Comparison of ENCODE assay signal across 8 mouse cellular contexts in the genomic region with DNA sequence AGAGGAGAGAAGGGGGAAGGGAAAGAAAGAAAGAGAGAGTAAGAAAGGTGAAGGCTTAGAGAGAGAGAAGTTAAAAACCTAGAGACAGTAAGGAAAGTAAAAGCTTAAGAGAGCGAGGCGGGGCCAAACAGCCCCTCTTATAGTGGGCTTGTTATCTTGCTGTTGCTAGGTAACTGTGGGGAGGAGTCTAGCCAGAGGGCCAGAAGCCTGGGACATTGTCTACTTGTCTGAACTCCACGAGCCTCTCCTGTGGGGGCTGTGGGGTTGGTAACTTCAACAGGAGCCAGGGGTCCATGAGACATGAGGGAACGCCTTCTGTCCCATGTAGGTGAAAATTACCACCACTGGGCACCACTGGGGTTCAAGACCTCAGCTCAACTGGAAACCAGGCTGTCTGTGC. TPM values are rescaled to one million over a fixed set of nuclear protein-coding genes. Genes with fewer than 3 reads are reported as not detected.
DNase-seq lines count a peak whose midpoint lies in the region; ATAC-seq lines count a peak whose summit lies in the region.
"Not testable (repeated sequence)": the region's sequence is repeated elsewhere in the genome, so short reads cannot be mapped to it uniquely, and the experiment has no call there.
"Had no signal": no experiment of that assay in that cellular context is flagged by ENCODE, and none has a peak within 500 bp of the region (broad histone marks: within the 10 kb centered on the region; RNA-seq: fewer than 3 reads in every experiment).

No protein-coding gene starts in this region.

- not testable (repeated sequence) for H3K9ac ChIP-seq in embryonic facial prominence, embryonic 14.5 days (ENCODE audit: low read depth, low read length)
- H3K9ac ChIP-seq in heart, embryonic 13.5 days: peak overlapping the region; percentile 70
- peak overlapping the region; percentile 59 for H3K9ac ChIP-seq in liver, embryonic 11.5 days (ENCODE audit: low read depth, low read length)

- peaks cover 17% of the 10 kb centered on the region; the same call in 1 of the 2 replicates for H3K4me1 ChIP-seq in embryonic facial prominence, embryonic 14.5 days (ENCODE audit: control insufficient read depth, insufficient read depth, low read length)
- peaks cover 42% of the 10 kb centered on the region for H3K4me1 ChIP-seq in heart, embryonic 13.5 days
- peaks cover 43% of the 10 kb centered on the region for H3K4me1 ChIP-seq in liver, embryonic 11.5 days (replicated peaks; ENCODE audit: control insufficient read depth, insufficient read depth, low read length)
- peaks cover 46% of the 10 kb centered on the region for H3K4me1 ChIP-seq in midbrain, embryonic 10.5 days

- H3K4me3 ChIP-seq in embryonic facial prominence, embryonic 14.5 days (ENCODE audit: low read depth, low read length): not testable (repeated sequence)
- peak overlapping the region; percentile 44 for H3K4me3 ChIP-seq in heart, embryonic 13.5 days
- peak overlapping the region; percentile 44 for H3K4me3 ChIP-seq in liver, embryonic 11.5 days (ENCODE audit: low read depth, low read length)
- H3K4me3 ChIP-seq in midbrain, embryonic 10.5 days: peak overlapping the region; percentile 44

- not testable (repeated sequence) for H3K9me3 ChIP-seq in embryonic facial prominence, embryonic 14.5 days (ENCODE audit: control insufficient read depth, low read length); heart, embryonic 13.5 days; liver, embryonic 11.5 days (ENCODE audit: control insufficient read depth, low read length); midbrain, embryonic 10.5 days (replicated peaks)

- 0 out of 2 replicates have a peak overlapping the region, but pooled peaks have one; percentile 43 for H3K4me2 ChIP-seq in embryonic facial prominence, embryonic 14.5 days (ENCODE audit: low read depth, low read length)
- peak overlapping the region; percentile 71 for H3K4me2 ChIP-seq in heart, embryonic 13.5 days
- H3K4me2 ChIP-seq in liver, embryonic 11.5 days: peak overlapping the region; percentile 94

- 33% methylated on average over 4 of the region's 4 CpGs for WGBS in embryonic facial prominence, embryonic 14.5 days
- WGBS in heart, embryonic 13.5 days: 9% methylated on average over 4 of the region's 4 CpGs
- 18% methylated on average over 4 of the region's 4 CpGs for WGBS in liver, embryonic 11.5 days
- 19% methylated on average over 4 of the region's 4 CpGs for WGBS in midbrain, embryonic 10.5 days

- not testable (repeated sequence) for ATAC-seq in embryonic facial prominence, embryonic 14.5 days (ENCODE audit: low read depth)
- ATAC-seq in heart, embryonic 13.5 days (ENCODE audit: extremely low read depth, insufficient number of reproducible peaks, low FRiP score, low TSS enrichment): peak; percentile 40; the same call in 1 of the 2 replicates
- peak; percentile 79 for ATAC-seq in liver, embryonic 11.5 days (replicated peaks; ENCODE audit: low FRiP score)

- H3K27ac ChIP-seq in embryonic facial prominence, embryonic 14.5 days (replicated peaks; ENCODE audit: low read depth, low read length): peak overlapping the region; percentile 28; the same call in 1 of the 2 replicates
- peak overlapping the region; percentile 87 for H3K27ac ChIP-seq in heart, embryonic 13.5 days (replicated peaks)
- H3K27ac ChIP-seq in liver, embryonic 11.5 days (ENCODE audit: low read depth, low read length): peak overlapping the region; percentile 96
- H3K27ac ChIP-seq in midbrain, embryonic 10.5 days (replicated peaks): peak overlapping the region; percentile 86

- not testable (repeated sequence) for H3K27me3 ChIP-seq in embryonic facial prominence, embryonic 14.5 days (replicated peaks; ENCODE audit: control insufficient read depth, insufficient read depth, low read length); heart, embryonic 13.5 days (replicated peaks); liver, embryonic 11.5 days (replicated peaks; ENCODE audit: control insufficient read depth, insufficient read depth, low read length)
- peaks cover 11% of the 10 kb centered on the region for H3K27me3 ChIP-seq in midbrain, embryonic 10.5 days (ENCODE audit: low read depth, poor library complexity, severe bottlenecking)

- peak; percentile 71 for DNase-seq in ZHBTc4 (ENCODE audit: low read depth, low spot score)
- not testable (repeated sequence) for DNase-seq in embryonic facial prominence, embryonic 14.5 days (ENCODE audit: low spot score)
- DNase-seq in induced T-regulatory cell, adult 2 months (ENCODE audit: low read depth): peak; percentile 34
- peak; percentile 59 for DNase-seq in liver, embryonic 11.5 days (ENCODE audit: low spot score)
- peak; percentile 54 for DNase-seq in midbrain, embryonic 10.5 days (ENCODE audit: low spot score)
- DNase-seq in retina, embryonic 14.5 days (ENCODE audit: low spot score): peak; percentile 57

- H3K36me3 ChIP-seq in embryonic facial prominence, embryonic 14.5 days (ENCODE audit: control insufficient read depth, insufficient read depth, low read length); heart, embryonic 13.5 days; liver, embryonic 11.5 days (ENCODE audit: control insufficient read depth, insufficient read depth, low read length); midbrain, embryonic 10.5 days: not testable (repeated sequence)

RNA-seq across cellular contexts. Expression of gene Lrrc74b, which starts 6.3 kb away (rescaled TPM):
- 0.69 and 1.8 TPM in 2 replicates for polyA plus RNA-seq in embryonic facial prominence, embryonic 14.5 days (2014; fragmentation: Nextera tagmentation; extraction: Ambion mirVana)
- polyA plus RNA-seq in heart, embryonic 13.5 days (2015; fragmentation: Nextera tagmentation; extraction: Ambion mirVana): 0.19 TPM in 2 replicates
- not detected in 2 replicates for polyA plus RNA-seq in liver, embryonic 11.5 days (2014; fragmentation: Nextera tagmentation; extraction: Ambion mirVana)
- 0.17 and 0.27 TPM in 2 replicates for polyA plus RNA-seq in midbrain, embryonic 10.5 days (2016; fragmentation: Nextera tagmentation; extraction: Ambion mirVana)
- polyA plus RNA-seq: spleen, adult 2 months had no signal

RNA-seq across cellular contexts. Expression of gene P2rx6, which starts 7.0 kb away (rescaled TPM):
- polyA plus RNA-seq in embryonic facial prominence, embryonic 14.5 days (2014; fragmentation: Nextera tagmentation; extraction: Ambion mirVana): 0.84 and 1.5 TPM in 2 replicates
- 0.65 and 0.79 TPM in 2 replicates for polyA plus RNA-seq in heart, embryonic 13.5 days (2015; fragmentation: Nextera tagmentation; extraction: Ambion mirVana)
- polyA plus RNA-seq in liver, embryonic 11.5 days (2014; fragmentation: Nextera tagmentation; extraction: Ambion mirVana): 0.06 and 0.07 TPM in 2 replicates
- 0.62 and 0.75 TPM in 2 replicates for polyA plus RNA-seq in midbrain, embryonic 10.5 days (2016; fragmentation: Nextera tagmentation; extraction: Ambion mirVana)

RNA-seq across cellular contexts. Expression of gene Thap7, which starts 23.8 kb away (rescaled TPM):
- 50.9 and 54.9 TPM in 2 replicates for polyA plus RNA-seq in embryonic facial prominence, embryonic 14.5 days (2014; fragmentation: Nextera tagmentation; extraction: Ambion mirVana)
- 31.7 and 35.4 TPM in 2 replicates for polyA plus RNA-seq in heart, embryonic 13.5 days (2015; fragmentation: Nextera tagmentation; extraction: Ambion mirVana)
- polyA plus RNA-seq in liver, embryonic 11.5 days (2014; fragmentation: Nextera tagmentation; extraction: Ambion mirVana): 45.1 and 46.5 TPM in 2 replicates
- polyA plus RNA-seq in midbrain, embryonic 10.5 days (2016; fragmentation: Nextera tagmentation; extraction: Ambion mirVana): 52.0 and 56.9 TPM in 2 replicates

RNA-seq across cellular contexts. Expression of gene Slc7a4, which starts 28.3 kb away (rescaled TPM):
- polyA plus RNA-seq in embryonic facial prominence, embryonic 14.5 days (2014; fragmentation: Nextera tagmentation; extraction: Ambion mirVana): 6.1 and 9.5 TPM in 2 replicates
- polyA plus RNA-seq in heart, embryonic 13.5 days (2015; fragmentation: Nextera tagmentation; extraction: Ambion mirVana): 8.9 and 9.8 TPM in 2 replicates
- polyA plus RNA-seq in liver, embryonic 11.5 days (2014; fragmentation: Nextera tagmentation; extraction: Ambion mirVana): 2.0 and 2.1 TPM in 2 replicates
- 2.4 and 2.6 TPM in 2 replicates for polyA plus RNA-seq in midbrain, embryonic 10.5 days (2016; fragmentation: Nextera tagmentation; extraction: Ambion mirVana)

RNA-seq across cellular contexts. Expression of gene Lztr1, which starts 46.2 kb away (rescaled TPM):
- polyA plus RNA-seq in embryonic facial prominence, embryonic 14.5 days (2014; fragmentation: Nextera tagmentation; extraction: Ambion mirVana): 70.4 and 77.2 TPM in 2 replicates
- 49.9 and 55.7 TPM in 2 replicates for polyA plus RNA-seq in heart, embryonic 13.5 days (2015; fragmentation: Nextera tagmentation; extraction: Ambion mirVana)
- 50.2 and 54.8 TPM in 2 replicates for polyA plus RNA-seq in liver, embryonic 11.5 days (2014; fragmentation: Nextera tagmentation; extraction: Ambion mirVana)
- polyA plus RNA-seq in midbrain, embryonic 10.5 days (2016; fragmentation: Nextera tagmentation; extraction: Ambion mirVana): 87.3 and 101 TPM in 2 replicates

Comparison
In these comparisons a context has a peak if more than half of its experiments do, and no peak if none do; other contexts are left out.
1. H3K27ac ChIP-seq: peak in every context shown above with its lines; median percentile 96 in liver, embryonic 11.5 days; 87 in heart, embryonic 13.5 days; 86 in midbrain, embryonic 10.5 days; 28 in embryonic facial prominence, embryonic 14.5 days.
2. H3K4me2 ChIP-seq: peak in every context shown above with its lines; median percentile 94 in liver, embryonic 11.5 days; 71 in heart, embryonic 13.5 days; 43 in embryonic facial prominence, embryonic 14.5 days.